Mouse (Mus musculus): ENCODE data around the gene Trmt112.

Trmt112 gene

GRCm38 (mm10) chr19:6924461-6925306 lies 15.2 kb downstream of the Trmt112 start:
- CTCF ChIA-PET: interaction anchor here (0.5 to 0.7 kb wide), 3 partner anchors 49 to 92 kb away, joined by 3 to 5 read pairs (median 5); no protein-coding TSS in a partner anchor

- CTCF ChIA-PET: interaction anchor here (0.7 kb wide), 1 partner anchor 52 kb away, joined by 3 read pairs; no protein-coding TSS in a partner anchor
These were observed 15.7 kb downstream of the Trmt112 start, which contains the start of gene Catsperz for GRCm38 (mm10) chr19:6925307-6925573. Gene Catsperz, minus strand, starts transcription at chr19:6925380.

- CTCF ChIA-PET: no interaction called here
These were observed 16.3 kb downstream of the Trmt112 start for GRCm38 (mm10) chr19:6925611-6926329.

- CTCF ChIA-PET: no interaction called here
These were observed 17.2 kb downstream of the Trmt112 start for GRCm38 (mm10) chr19:6926559-6927255.

GRCm38 (mm10) chr19:6928080-6928479 lies 18.6 kb downstream of the Trmt112 start:
- CTCF ChIA-PET: interaction anchor here (0.6 kb wide), 1 partner anchor 371 kb away, joined by 3 read pairs; no protein-coding TSS in a partner anchor

- CTCF ChIA-PET: no interaction called here
These were observed 21.5 kb downstream of the Trmt112 start for GRCm38 (mm10) chr19:6931002-6931401.

- CTCF ChIA-PET: no interaction called here
These were observed 22.5 kb downstream of the Trmt112 start for GRCm38 (mm10) chr19:6932018-6932417.

- CTCF ChIA-PET: interaction anchor here (0.5 kb wide), 1 partner anchor 286 kb away, joined by 4 read pairs; no protein-coding TSS in a partner anchor
These were observed 23.6 kb downstream of the Trmt112 start for GRCm38 (mm10) chr19:6933102-6933435.

- CTCF ChIA-PET: interaction anchor here (0.5 to 1.5 kb wide), 3 partner anchors 11 to 353 kb away, joined by 4 to 7 read pairs (median 7); partner anchors contain the start of gene Esrra
These were observed 24.1 kb downstream of the Trmt112 start for GRCm38 (mm10) chr19:6933436-6934194.

- CTCF ChIA-PET: interaction anchor here (0.5 to 1.5 kb wide), 3 partner anchors 12 to 354 kb away, joined by 3 to 7 read pairs (median 7); partner anchors contain the start of gene Esrra
These were observed 24.9 kb downstream of the Trmt112 start, which contains the start of gene Kcnk4 for GRCm38 (mm10) chr19:6934195-6934977. Gene Kcnk4, minus strand, starts transcription at chr19:6934515.

- CTCF ChIA-PET: interaction anchor here (0.6 kb wide), 1 partner anchor 26 kb away, joined by 4 read pairs; the partner anchor contains the start of gene Prdx5
These were observed 26.8 kb downstream of the Trmt112 start for GRCm38 (mm10) chr19:6936299-6936698.

- CTCF ChIA-PET: no interaction called here
These were observed 28.3 kb downstream of the Trmt112 start for GRCm38 (mm10) chr19:6937541-6938465.

GRCm38 (mm10) chr19:6939106-6940002 lies 29.9 kb downstream of the Trmt112 start:
- CTCF ChIA-PET: no interaction called here

- CTCF ChIA-PET: interaction anchor here (1.9 kb wide), 1 partner anchor 30 kb away, joined by 10 read pairs; no protein-coding TSS in a partner anchor
These were observed 31.2 kb downstream of the Trmt112 start for GRCm38 (mm10) chr19:6940396-6941351.

- CTCF ChIA-PET: interaction anchor here (1.1 to 1.9 kb wide), 2 partner anchors 12 to 29 kb away, joined by 4 to 10 read pairs; no protein-coding TSS in a partner anchor
These were observed 32.1 kb downstream of the Trmt112 start, which contains the start of gene Bad for GRCm38 (mm10) chr19:6941372-6942248. Gene Bad, plus strand, starts transcription at chr19:6941861.
